Mouse (Mus musculus) cortical plate, adult 2 months (tissue): ENCODE results near the gene Phyhipl.

ENCODE experiments used
- CTCF ChIP-seq: fragments of 200-500 bp; IDR thresholded peaks from 2 replicates; pipeline ENCODE4 v1.5.1; 2011; ENCODE audit warnings: mild to moderate bottlenecking, control low read depth, low read length; ENCODE audit not compliant: insufficient read depth; ENCODE audit errors: extremely low read depth
- POLR2A ChIP-seq: fragments of 200-500 bp; IDR thresholded peaks from 2 replicates; pipeline ENCODE4 v1.6.1; 2011; ENCODE audit warnings: mild to moderate bottlenecking, low read length, control low read depth; ENCODE audit not compliant: insufficient read depth; ENCODE audit errors: extremely low read depth

GRCm38 (mm10) chr10:70533301-70533781 lies 122.4 kb downstream of the Phyhipl start:
- TF ChIP-seq POLR2A, result no peak
- TF ChIP-seq CTCF, result no peak
